ENCODE assay signal across 9 mouse cellular contexts in genomic region chr5:43894113-43894512, GRCm38 (mm10). TPM values are rescaled to one million over a fixed set of nuclear protein-coding genes. Genes with fewer than 3 reads are reported as not detected.
DNase-seq lines count a peak whose midpoint lies in the region; ATAC-seq and TF ChIP-seq lines count a peak whose summit lies in the region.
"Had no signal": no experiment of that assay in that cellular context is flagged by ENCODE, and none has a peak within 500 bp of the region (broad histone marks: within the 10 kb centered on the region; RNA-seq: fewer than 3 reads in every experiment).

No protein-coding gene starts in this region.

- H3K36me3 ChIP-seq in liver, adult 2 months (ENCODE audit: control insufficient read depth, insufficient read depth, low read length), result 0 out of 2 replicates have a peak, but pooled peaks cover 4% of the 10 kb centered on the region
- no peaks in the 10 kb centered on the region for H3K36me3 ChIP-seq in liver, embryonic 11.5 days (ENCODE audit: control insufficient read depth, insufficient read depth, low read length)
- H3K36me3 ChIP-seq in ES-E14 (ENCODE audit: control insufficient read depth, insufficient read depth, low read length, poor library complexity, severe bottlenecking), result no peaks in the 10 kb centered on the region
- H3K36me3 ChIP-seq in neural tube, embryonic 15.5 days, result no peaks in the 10 kb centered on the region
- H3K36me3 ChIP-seq: midbrain, embryonic 12.5 days had no signal

- intact Hi-C loops in heart, postnatal 14 days (cut with DNase I), result loop anchor here (5.0 to 10.0 kb wide), 2 partner anchors 52 to 281 kb away; no protein-coding TSS in a partner anchor

- WGBS in liver, adult 2 months, result 39% methylated on average over 2 of the region's 2 CpGs
- 63% methylated on average over 2 of the region's 2 CpGs for WGBS in liver, embryonic 11.5 days
- 65% methylated on average over 2 of the region's 2 CpGs for WGBS in bone marrow, adult 2 months
- WGBS in neural tube, embryonic 15.5 days, result 82% methylated on average over 2 of the region's 2 CpGs

- no peak overlapping the region for H3K4me2 ChIP-seq in liver, embryonic 11.5 days
- no peak overlapping the region for H3K4me2 ChIP-seq in neural tube, embryonic 15.5 days
- H3K4me2 ChIP-seq: midbrain, embryonic 12.5 days had no signal

- in situ Hi-C loops in ES-E14 (cut with MboI; ENCODE audit: low sequenced_read_pairs in 2 of 2, unreplicated experiment in 2 of 2), result loop anchor here in 1 of 2 experiments (5.0 to 10.0 kb wide), 4 partner anchors 52 to 371 kb away; partner anchors contain the start of gene Prom1

- no peak overlapping the region for H3K27ac ChIP-seq in liver, adult 2 months (replicated peaks; ENCODE audit: insufficient read depth, low read depth, low read length)
- H3K27ac ChIP-seq in liver, embryonic 11.5 days (ENCODE audit: low read depth, low read length), result no peak overlapping the region
- H3K27ac ChIP-seq in ES-E14 (ENCODE audit: insufficient read depth, low read depth, low read length, poor library complexity, severe bottlenecking), result no peak overlapping the region
- no peak overlapping the region for H3K27ac ChIP-seq in bone marrow, adult 2 months (ENCODE audit: control insufficient read depth, insufficient read depth, low read depth, low read length, poor library complexity)
- no peak overlapping the region for H3K27ac ChIP-seq in neural tube, embryonic 15.5 days (replicated peaks)
- H3K27ac ChIP-seq: midbrain, embryonic 12.5 days had no signal

- no peaks in the 10 kb centered on the region for H3K27me3 ChIP-seq in liver, adult 2 months (ENCODE audit: control insufficient read depth, insufficient read depth, low read length)
- no peaks in the 10 kb centered on the region for H3K27me3 ChIP-seq in liver, embryonic 11.5 days (replicated peaks; ENCODE audit: control insufficient read depth, insufficient read depth, low read length)
- no peaks in the 10 kb centered on the region for H3K27me3 ChIP-seq in neural tube, embryonic 15.5 days (replicated peaks)
- H3K27me3 ChIP-seq: midbrain, embryonic 12.5 days had no signal

- 0 out of 2 replicates have a peak, but pooled peaks cover 2% of the 10 kb centered on the region for H3K4me1 ChIP-seq in liver, adult 2 months (ENCODE audit: control insufficient read depth, insufficient read depth, low read length)
- H3K4me1 ChIP-seq in liver, embryonic 11.5 days (replicated peaks; ENCODE audit: control insufficient read depth, insufficient read depth, low read length), result no peaks in the 10 kb centered on the region
- H3K4me1 ChIP-seq in ES-E14 (ENCODE audit: control insufficient read depth in 2 of 2, insufficient read depth in 2 of 2, low read length in 2 of 2, poor library complexity in 1 of 2), result no peaks in the 10 kb centered on the region; a peak in 1 of 4 replicates
- H3K4me1 ChIP-seq in bone marrow, adult 2 months (ENCODE audit: control insufficient read depth, insufficient read depth, low read length), result no peaks in the 10 kb centered on the region
- H3K4me1 ChIP-seq in neural tube, embryonic 15.5 days, result no peaks in the 10 kb centered on the region
- H3K4me1 ChIP-seq: midbrain, embryonic 12.5 days had no signal

- TF ChIP-seq CTCF in liver, adult 2 months (IDR thresholded peaks at IDR 0.05; ENCODE audit: low read depth, low read length), result peak; percentile 24; the same call in 1 of the 2 replicates
- peak; percentile 33 for TF ChIP-seq CTCF in bone marrow, adult 2 months (IDR thresholded peaks at IDR 0.05; ENCODE audit: control insufficient read depth, insufficient read depth, low read length)

- peak; percentile 72 for DNase-seq in liver, adult 2 months (ENCODE audit: extremely low read depth, low read depth, low spot score)
- DNase-seq in liver, embryonic 11.5 days (ENCODE audit: low spot score), result no peak
- peak; percentile 60 for DNase-seq in ES-E14 (ENCODE audit: low read depth, low spot score)
- DNase-seq in heart, postnatal 14 days, result peak; percentile 4 to 54
- DNase-seq in left cerebral cortex, adult 9 months (ENCODE audit: low spot score in 2 of 2), result peak; percentile 13 to 59
- DNase-seq in right cerebral cortex, postnatal 14 days, result peak; percentile 17

- no peak for ATAC-seq in liver, embryonic 11.5 days (replicated peaks; ENCODE audit: low FRiP score)
- no peak for ATAC-seq in neural tube, embryonic 15.5 days (ENCODE audit: low FRiP score)

- H3K9me3 ChIP-seq in liver, embryonic 11.5 days (ENCODE audit: control insufficient read depth, low read length), result no peaks in the 10 kb centered on the region
- no peaks in the 10 kb centered on the region for H3K9me3 ChIP-seq in ES-E14 (ENCODE audit: control insufficient read depth, insufficient read depth, low read depth, low read length)
- H3K9me3 ChIP-seq in neural tube, embryonic 15.5 days (replicated peaks), result no peaks in the 10 kb centered on the region
- H3K9me3 ChIP-seq: midbrain, embryonic 12.5 days had no signal

- H3K4me3 ChIP-seq in liver, adult 2 months (ENCODE audit: insufficient read depth, low read depth, low read length), result no peak overlapping the region
- no peak overlapping the region for H3K4me3 ChIP-seq in liver, embryonic 11.5 days (ENCODE audit: low read depth, low read length)
- no peak overlapping the region for H3K4me3 ChIP-seq in ES-E14 (ENCODE audit: insufficient read depth in 1 of 2, low read depth in 1 of 2, low read length in 2 of 2, poor library complexity in 1 of 2, severe bottlenecking in 1 of 2)
- H3K4me3 ChIP-seq in bone marrow, adult 2 months (replicated peaks; ENCODE audit: control insufficient read depth, low read depth, low read length), result no peak overlapping the region
- no peak overlapping the region for H3K4me3 ChIP-seq in neural tube, embryonic 15.5 days (replicated peaks)
- H3K4me3 ChIP-seq: midbrain, embryonic 12.5 days had no signal

- TF ChIP-seq POLR2A in liver, adult 2 months (IDR thresholded peaks at IDR 0.05; ENCODE audit: extremely low read depth, insufficient read depth, low read length), result no peak
- TF ChIP-seq POLR2A in bone marrow, adult 2 months (IDR thresholded peaks at IDR 0.05; ENCODE audit: borderline replicate concordance, control insufficient read depth, low read depth, low read length), result no peak

- H3K79me2 ChIP-seq in liver, adult 2 months (ENCODE audit: control insufficient read depth, insufficient read depth, low read length), result no peaks in the 10 kb centered on the region

- no peak overlapping the region for H3K9ac ChIP-seq in liver, adult 2 months (ENCODE audit: low read depth, low read length)
- H3K9ac ChIP-seq in liver, embryonic 11.5 days (ENCODE audit: low read depth, low read length), result no peak overlapping the region
- no peak overlapping the region for H3K9ac ChIP-seq in ES-E14 (ENCODE audit: insufficient read depth, low read depth, low read length, poor library complexity, severe bottlenecking)
- H3K9ac ChIP-seq in neural tube, embryonic 15.5 days (replicated peaks), result no peak overlapping the region
- H3K9ac ChIP-seq: midbrain, embryonic 12.5 days had no signal

TF ChIP-seq in ES-E14, 5 proteins besides CTCF, POLR2A, EP300 and RAD21:
- no peak for TF ChIP-seq MAFK (IDR thresholded peaks at IDR 0.05; ENCODE audit: insufficient read depth, low read depth, low read length)
- TF ChIP-seq ZNF384 (IDR thresholded peaks at IDR 0.05; ENCODE audit: low read depth, low read length), result no peak
- TF ChIP-seq CHD2 (IDR thresholded peaks at IDR 0.05; ENCODE audit: low read depth, low read length), result no peak
- TF ChIP-seq HCFC1 (IDR thresholded peaks at IDR 0.05; ENCODE audit: borderline replicate concordance, insufficient read depth, low read length), result no peak
- no peak; the same call in 1 of the 2 replicates for TF ChIP-seq ZC3H11A (IDR thresholded peaks at IDR 0.05; ENCODE audit: borderline replicate concordance, low read depth, low read length)
TF ChIP-seq in ES-E14: peak in this region for 0.

RNA-seq across cellular contexts. Expression of gene Gm7879, which starts 18.8 kb away (rescaled TPM):
- total RNA-seq in liver, adult 2 months (2014; rRNA removed), result 0.28 TPM in 1 of 2 replicates, not detected in the other
- not detected in 2 replicates for polyA plus RNA-seq in liver, adult 2 months (2012; rRNA removed)
- not detected in 2 replicates for polyA plus RNA-seq in liver, embryonic 11.5 days (2014; fragmentation: Nextera tagmentation; extraction: Ambion mirVana)
- 0.74 and 1.9 TPM in 2 replicates for total RNA-seq in ES-E14 (2012; rRNA removed)
- not detected in 2 replicates for polyA plus RNA-seq in bone marrow, adult 2 months (2011; ENCODE audit: insufficient read depth, insufficient read length, low replicate concordance, missing spikeins)
- 1 to 10 TPM; 5.8 to 8.1 TPM for total RNA-seq in heart, postnatal 14 days (2021)
- 0.46 and 0.72 TPM in 2 replicates for polyA plus RNA-seq in neural tube, embryonic 15.5 days (2015; fragmentation: Nextera tagmentation; extraction: Ambion mirVana)
- polyA plus RNA-seq: midbrain, embryonic 12.5 days had no signal

RNA-seq across cellular contexts. Expression of gene Cd38, which starts 25.8 kb away (rescaled TPM):
- 15.9 and 17.8 TPM in 2 replicates for total RNA-seq in liver, adult 2 months (2014; rRNA removed)
- polyA plus RNA-seq in liver, adult 2 months (2012; rRNA removed), result 4.3 and 4.8 TPM in 2 replicates
- polyA plus RNA-seq in liver, embryonic 11.5 days (2014; fragmentation: Nextera tagmentation; extraction: Ambion mirVana), result 22.0 and 25.0 TPM in 2 replicates
- 11.2 TPM in 2 replicates for total RNA-seq in ES-E14 (2012; rRNA removed)
- 4.1 and 5.7 TPM in 2 replicates for polyA plus RNA-seq in bone marrow, adult 2 months (2011; ENCODE audit: insufficient read depth, insufficient read length, low replicate concordance, missing spikeins)
- total RNA-seq in heart, postnatal 14 days (2021), result 10 to 100 TPM; 10.7 to 12.5 TPM
- polyA plus RNA-seq in neural tube, embryonic 15.5 days (2015; fragmentation: Nextera tagmentation; extraction: Ambion mirVana), result 3.1 and 4.0 TPM in 2 replicates
